9 mouse cellular contexts compared by ENCODE assay signal in genomic region chr2:167155541-167155973, GRCm38 (mm10). TPM values are rescaled to one million over a fixed set of nuclear protein-coding genes. Genes with fewer than 3 reads are reported as not detected.
DNase-seq lines count a peak whose midpoint lies in the region; ATAC-seq lines count a peak whose summit lies in the region.
"Had no signal": no experiment of that assay in that cellular context is flagged by ENCODE, and none has a peak within 500 bp of the region (broad histone marks: within the 10 kb centered on the region; RNA-seq: fewer than 3 reads in every experiment).

No protein-coding gene starts in this region.

- 0 out of 2 replicates have a peak, but pooled peaks have one; percentile 54 for ATAC-seq in limb, embryonic 13.5 days (ENCODE audit: low FRiP score, low read depth)
- ATAC-seq in inflammation-experienced regulatory T-cells, adult 6 months: no peak

- peaks cover 10% of the 10 kb centered on the region; the same call in 1 of the 2 replicates for H3K27me3 ChIP-seq in limb, embryonic 13.5 days

- WGBS in limb, embryonic 13.5 days: 53% methylated on average over 4 of the region's 4 CpGs

- no peak overlapping the region for H3K4me2 ChIP-seq in limb, embryonic 13.5 days (replicated peaks)

- H3K9me3 ChIP-seq in limb, embryonic 13.5 days: peaks cover 5% of the 10 kb centered on the region; the same call in 1 of the 2 replicates

- H3K4me1 ChIP-seq in limb, embryonic 13.5 days: peaks cover 16% of the 10 kb centered on the region

- no peak overlapping the region for H3K4me3 ChIP-seq in limb, embryonic 13.5 days

- no peaks in the 10 kb centered on the region for H3K36me3 ChIP-seq in limb, embryonic 13.5 days

- no peak overlapping the region for H3K27ac ChIP-seq in limb, embryonic 13.5 days

- H3K9ac ChIP-seq in limb, embryonic 13.5 days: peak overlapping the region; percentile 19; the same call in 1 of the 2 replicates

- peak; percentile 92 for DNase-seq in heart, adult 11 months
- DNase-seq in heart, adult 9 months (ENCODE audit: low spot score in 2 of 2): no peak
- DNase-seq in urinary bladder, postnatal 4 days (ENCODE audit: low spot score in 2 of 2): peak; percentile 46 to 68
- no peak for DNase-seq in urinary bladder, postnatal 10 days (ENCODE audit: low spot score)
- DNase-seq in cerebellum, adult 11-12 months: no peak
- DNase-seq in adipocyte (ENCODE audit: low spot score): no peak

RNA-seq across cellular contexts. Expression of gene Kcnb1, which starts 34.4 kb away (rescaled TPM):
- polyA plus RNA-seq in limb, embryonic 13.5 days (2015; fragmentation: Nextera tagmentation; extraction: Ambion mirVana): 0.84 and 1.0 TPM in 2 replicates
- polyA plus RNA-seq in inflammation-experienced regulatory T-cells, adult 6 months (2017; shearing (Covaris generic)): 1 to 10 TPM in 1 of 3 experiments, under 1 TPM in 2; 0.87 to 1.1 (median 0.88) TPM
- polyA plus RNA-seq: C2C12 had no signal

Comparison
In these comparisons a context has a peak if more than half of its experiments do, and no peak if none do; other contexts are left out.
1. DNase-seq: peak in heart, adult 11 months (single experiment) and urinary bladder, postnatal 4 days (2 of 2); none in heart, adult 9 months (0 of 2), urinary bladder, postnatal 10 days (single experiment), cerebellum, adult 11-12 months (single experiment) and adipocyte (single experiment).